Mouse (Mus musculus): ENCODE results near the gene Tmem104. TPM values are rescaled to one million over a fixed set of nuclear protein-coding genes. Genes with fewer than 3 reads are reported as not detected.

The Tmem104 gene
- total RNA-seq, 2 experiments from 2014 or later = 9.5 to 15.7 TPM

GRCm38 (mm10) chr11:115282723-115283485 lies 95.6 kb downstream of the Tmem104 start:
- no peak for DNase-seq

- no peak for DNase-seq
Observed at GRCm38 (mm10) chr11:115283486-115283765, 96.1 kb downstream of the Tmem104 start.

- DNase-seq = no peak
Observed at GRCm38 (mm10) chr11:115283891-115284620, 96.8 kb downstream of the Tmem104 start.

- DNase-seq = no peak
Observed at GRCm38 (mm10) chr11:115285282-115285681, 98.0 kb downstream of the Tmem104 start.

- DNase-seq = no peak
Observed at GRCm38 (mm10) chr11:115286201-115286993, 99.1 kb downstream of the Tmem104 start.

- DNase-seq = no peak
Observed at GRCm38 (mm10) chr11:115287386-115287785, 100.1 kb downstream of the Tmem104 start.

- no peak for DNase-seq
Observed at GRCm38 (mm10) chr11:115288305-115288704, 101.0 kb downstream of the Tmem104 start.

- no peak for DNase-seq
Observed at GRCm38 (mm10) chr11:115289885-115290284, 102.6 kb downstream of the Tmem104 start.

GRCm38 (mm10) chr11:115290314-115290713 lies 103.0 kb downstream of the Tmem104 start:
- DNase-seq = no peak

GRCm38 (mm10) chr11:115290919-115291318 lies 103.6 kb downstream of the Tmem104 start:
- DNase-seq = no peak

- no peak for DNase-seq
Observed at GRCm38 (mm10) chr11:115291503-115291902, 104.2 kb downstream of the Tmem104 start.

GRCm38 (mm10) chr11:115292631-115293375 lies 105.5 kb downstream of the Tmem104 start:
- no peak for DNase-seq

- no peak for DNase-seq
Observed at GRCm38 (mm10) chr11:115295939-115296338, 108.7 kb downstream of the Tmem104 start.

Small RNAs within 50 kb of the gene (microRNA-seq; reads per million reads assigned to microRNA genes)
- not detected for gene Gm25837

Other genes with a start within 250 kb of the Tmem104 start
- gene Cd300c, start 218.3 kb upstream of the Tmem104 start, total RNA-seq (2021) = not detected
- gene Cd300ld, start 197.6 kb upstream of the Tmem104 start, total RNA-seq (2021) = 1 to 10 TPM in 1 of 2 experiments, under 1 TPM in 1; 0.64 to 1.1 TPM
- gene Cd300c2, start 185.6 kb upstream of the Tmem104 start, total RNA-seq (2021) = 1 to 10 TPM; 2.3 to 2.9 TPM
- not detected for gene Cd300ld2, start 171.3 kb upstream of the Tmem104 start, total RNA-seq (2021)
- 1 to 10 TPM in 1 of 2 experiments, not detected in 1; 1.3 TPM for gene Cd300ld4, start 160.5 kb upstream of the Tmem104 start, total RNA-seq (2021)
- 1 to 10 TPM; 1.3 to 3.9 TPM for gene Cd300ld5, start 149.7 kb upstream of the Tmem104 start, total RNA-seq (2021)
- 1 to 10 TPM; 3.8 to 4.5 TPM for gene Cd300ld3, start 139.1 kb upstream of the Tmem104 start, total RNA-seq (2021)
- under 1 TPM; 0.48 to 0.96 TPM for gene Cd300e, start 125.3 kb upstream of the Tmem104 start, total RNA-seq (2021)
- gene Rab37, start 96.1 kb upstream of the Tmem104 start, total RNA-seq (2021) = 1 to 10 TPM; 2.4 to 2.5 TPM
- gene Cd300lf, start 53.5 kb upstream of the Tmem104 start, total RNA-seq (2021) = 1 to 10 TPM; 1.1 to 1.3 TPM
- gene Slc9a3r1, start 24.1 kb upstream of the Tmem104 start, total RNA-seq (2021) = 10 to 100 TPM; 26.3 to 30.4 TPM
- 10 to 100 TPM; 27.4 to 28.4 TPM for gene Nat9, start 372 bp downstream of the Tmem104 start, total RNA-seq (2021)
- under 1 TPM; 0.61 to 0.75 TPM for gene Grin2c, start 79.8 kb downstream of the Tmem104 start, total RNA-seq (2021)
- gene Fdxr, start 89.6 kb downstream of the Tmem104 start, total RNA-seq (2021) = 100 to 1,000 TPM; 368 to 383 TPM
- 10 to 100 TPM; 12.7 to 16.1 TPM for gene Fads6, start 110.2 kb downstream of the Tmem104 start, total RNA-seq (2021)
- gene Otop2, start 119.7 kb downstream of the Tmem104 start, total RNA-seq (2021) = not detected
- gene Ush1g, start 134.6 kb downstream of the Tmem104 start, total RNA-seq (2021) = under 1 TPM; 0.39 to 1.00 TPM
- gene Otop3, start 147.2 kb downstream of the Tmem104 start, total RNA-seq (2021) = under 1 TPM in 1 of 2 experiments, not detected in 1; 0.12 TPM
- 10 to 100 TPM; 18.7 to 19.8 TPM for gene Hid1, start 180.3 kb downstream of the Tmem104 start, total RNA-seq (2021)
- gene Cdr2l, start 194.4 kb downstream of the Tmem104 start, total RNA-seq (2021) = 10 to 100 TPM; 30.7 to 43.9 TPM
- 100 to 1,000 TPM; 147 to 163 TPM for gene Mrpl58, start 216.3 kb downstream of the Tmem104 start, total RNA-seq (2021)
- 1,000 to 10,000 TPM in 1 of 2 experiments, 100 to 1,000 TPM in 1; 968 to 1,066 TPM for gene Atp5h, start 232.5 kb downstream of the Tmem104 start, total RNA-seq (2021)
- gene Kctd2, start 232.6 kb downstream of the Tmem104 start, total RNA-seq (2021) = 10 to 100 TPM; 36.4 to 48.6 TPM